Mouse (Mus musculus) limb, embryonic 12.5 days (tissue): ENCODE measurements around the gene Trp73. TPM values are rescaled to one million over a fixed set of nuclear protein-coding genes. Genes with fewer than 3 reads are reported as not detected.

Source experiments
- ATAC-seq: fragments of 200-750 bp; cut with Nextera tagmentation; 2 replicates; pipeline ENCODE4 v1.8.0; 2017; ENCODE audit warnings: low read depth, moderate TSS enrichment; ENCODE audit not compliant: insufficient number of reproducible peaks, insufficient read depth, low FRiP score, low TSS enrichment
- H3K27ac ChIP-seq: fragments of 300-500 bp; sonication (generic); 2 replicates; pipeline ENCODE4 v1.5.1; 2016; ENCODE audit warnings: mild to moderate bottlenecking, moderate library complexity
- H3K27me3 ChIP-seq: fragments of 300-500 bp; sonication (generic); 2 replicates; pipeline ENCODE4 v1.6.1; 2016; ENCODE audit warnings: mild to moderate bottlenecking, moderate library complexity
- H3K36me3 ChIP-seq: fragments of 300-500 bp; sonication (generic); 2 replicates; pipeline ENCODE4 v1.6.1; 2016; ENCODE audit warnings: mild to moderate bottlenecking, moderate library complexity
- H3K4me1 ChIP-seq: fragments of 300-500 bp; sonication (generic); replicated peaks from 2 replicates; pipeline ENCODE4 v1.6.1; 2016
- H3K4me2 ChIP-seq: fragments of 300-500 bp; sonication (generic); 2 replicates; pipeline ENCODE4 v1.6.1; 2016; ENCODE audit warnings: mild to moderate bottlenecking, moderate library complexity
- H3K4me3 ChIP-seq: fragments of 300-500 bp; sonication (generic); replicated peaks from 2 replicates; pipeline ENCODE4 v1.5.1; 2016; ENCODE audit warnings: mild to moderate bottlenecking
- H3K9ac ChIP-seq: fragments of 300-500 bp; sonication (generic); replicated peaks from 2 replicates; pipeline ENCODE4 v1.6.1; 2016; ENCODE audit warnings: mild to moderate bottlenecking, moderate library complexity
- H3K9me3 ChIP-seq: fragments of 300-500 bp; sonication (generic); 2 replicates; pipeline ENCODE4 v1.6.1; 2016; ENCODE audit warnings: mild to moderate bottlenecking, moderate library complexity
- WGBS: fragments of 180-500 bp; shearing (Covaris S2); methylation state at CpG from one replicate; pipeline ENCODE4 v1.1.7; 2016; 5-methylcytosine and 5-hydroxymethylcytosine counted together
- polyA plus RNA-seq: library from polyadenylated mRNA; unstranded; fragments of >200 nt; fragmentation: Nextera tagmentation; extraction: Ambion mirVana; gene quantifications from 2 replicates; pipeline ENCODE4 v1.2.1, GENCODE M21; 2016

The Trp73 gene
- polyA plus RNA-seq, 1 experiment from 2014 or later = 1.2 TPM

- no peak for ATAC-seq
- Histone ChIP-seq H3K27ac (no peak overlapping the region), H3K9ac (no peak overlapping the region), H3K36me3 (no peaks in the 10 kb centered on the region), H3K9me3 (no peaks in the 10 kb centered on the region), H3K4me3 (no peak overlapping the region), H3K4me1 (no peaks in the 10 kb centered on the region), H3K4me2 (no peak overlapping the region), H3K27me3 (peaks cover 42% of the 10 kb centered on the region)
- WGBS = 75% methylated on average over 6 of the region's 6 CpGs
These were observed 16.5 kb downstream of the Trp73 start for GRCm38 (mm10) chr4:154123553-154123952.

GRCm38 (mm10) chr4:154122374-154122773 is 17.6 kb downstream of the Trp73 start:
- Histone ChIP-seq H3K4me1 (no peaks in the 10 kb centered on the region), H3K4me2 (no peak overlapping the region), H3K9ac (no peak overlapping the region), H3K36me3 (no peaks in the 10 kb centered on the region), H3K9me3 (no peaks in the 10 kb centered on the region), H3K27me3 (peaks cover 32% of the 10 kb centered on the region), H3K4me3 (no peak overlapping the region), H3K27ac (no peak overlapping the region)
- no peak for ATAC-seq
- WGBS = 67% methylated on average over 7 of the region's 7 CpGs

GRCm38 (mm10) chr4:154121800-154122199 is 18.2 kb downstream of the Trp73 start:
- no peaks in the 10 kb centered on the region for H3K9me3 ChIP-seq
- 79% methylated on average over 11 of the region's 11 CpGs for WGBS
- H3K4me1 ChIP-seq = no peaks in the 10 kb centered on the region
- H3K27ac ChIP-seq = no peak overlapping the region
- no peak overlapping the region for H3K4me3 ChIP-seq
- H3K4me2 ChIP-seq = no peak overlapping the region
- H3K9ac ChIP-seq = no peak overlapping the region
- no peak for ATAC-seq
- no peaks in the 10 kb centered on the region for H3K36me3 ChIP-seq
- H3K27me3 ChIP-seq = peaks cover 29% of the 10 kb centered on the region

- Histone ChIP-seq H3K9ac (no peak overlapping the region), H3K4me3 (no peak overlapping the region), H3K27me3 (peaks cover 22% of the 10 kb centered on the region), H3K4me1 (no peaks in the 10 kb centered on the region), H3K9me3 (no peaks in the 10 kb centered on the region), H3K4me2 (no peak overlapping the region), H3K36me3 (no peaks in the 10 kb centered on the region), H3K27ac (no peak overlapping the region)
- ATAC-seq = no peak
- 81% methylated on average over 9 of the region's 9 CpGs for WGBS
These were observed 20.8 kb downstream of the Trp73 start for GRCm38 (mm10) chr4:154119208-154119607.

- Histone ChIP-seq H3K4me1 (no peaks in the 10 kb centered on the region), H3K4me3 (no peak overlapping the region), H3K4me2 (no peak overlapping the region), H3K27me3 (peaks cover 20% of the 10 kb centered on the region), H3K36me3 (no peaks in the 10 kb centered on the region), H3K9me3 (no peaks in the 10 kb centered on the region), H3K9ac (no peak overlapping the region), H3K27ac (no peak overlapping the region)
- 79% methylated on average over 9 of the region's 9 CpGs for WGBS
- ATAC-seq = no peak
These were observed 21.2 kb downstream of the Trp73 start for GRCm38 (mm10) chr4:154118782-154119181.

- no peak overlapping the region for H3K27ac ChIP-seq
- no peak overlapping the region for H3K9ac ChIP-seq
- H3K9me3 ChIP-seq = no peaks in the 10 kb centered on the region
- H3K27me3 ChIP-seq = peaks cover 6% of the 10 kb centered on the region; the same call in 1 of the 2 replicates
- no peak for ATAC-seq
- H3K36me3 ChIP-seq = no peaks in the 10 kb centered on the region
- 50% methylated on average over 7 of the region's 7 CpGs for WGBS
- H3K4me2 ChIP-seq = no peak overlapping the region
- H3K4me1 ChIP-seq = no peaks in the 10 kb centered on the region
- no peak overlapping the region for H3K4me3 ChIP-seq
These were observed 23.6 kb downstream of the Trp73 start for GRCm38 (mm10) chr4:154116421-154116820.

GRCm38 (mm10) chr4:154109850-154110243 is 30.2 kb downstream of the Trp73 start:
- WGBS = 76% methylated on average over 11 of the region's 11 CpGs
- no peaks in the 10 kb centered on the region for H3K9me3 ChIP-seq
- H3K4me2 ChIP-seq = no peak overlapping the region
- no peak overlapping the region for H3K9ac ChIP-seq
- no peaks in the 10 kb centered on the region for H3K36me3 ChIP-seq
- peaks cover 47% of the 10 kb centered on the region for H3K27me3 ChIP-seq
- no peak for ATAC-seq
- no peak overlapping the region for H3K4me3 ChIP-seq
- no peak overlapping the region for H3K27ac ChIP-seq
- 0 out of 2 replicates have a peak, but pooled peaks cover 4% of the 10 kb centered on the region for H3K4me1 ChIP-seq

GRCm38 (mm10) chr4:154109216-154109849 is 30.7 kb downstream of the Trp73 start:
- Histone ChIP-seq H3K4me2 (no peak overlapping the region), H3K4me1 (0 out of 2 replicates have a peak, but pooled peaks cover 4% of the 10 kb centered on the region), H3K9ac (no peak overlapping the region), H3K27me3 (peaks cover 52% of the 10 kb centered on the region), H3K36me3 (no peaks in the 10 kb centered on the region), H3K9me3 (no peaks in the 10 kb centered on the region), H3K4me3 (no peak overlapping the region), H3K27ac (no peak overlapping the region)
- no peak for ATAC-seq
- WGBS = 53% methylated on average over 18 of the region's 18 CpGs

GRCm38 (mm10) chr4:154106497-154107061 is 33.4 kb downstream of the Trp73 start:
- H3K27ac ChIP-seq = no peak overlapping the region
- H3K4me1 ChIP-seq = 0 out of 2 replicates have a peak, but pooled peaks cover 4% of the 10 kb centered on the region
- H3K4me3 ChIP-seq = no peak overlapping the region
- H3K36me3 ChIP-seq = no peaks in the 10 kb centered on the region
- 74% methylated on average over 13 of the region's 13 CpGs for WGBS
- ATAC-seq = no peak
- no peaks in the 10 kb centered on the region for H3K9me3 ChIP-seq
- H3K27me3 ChIP-seq = peaks cover 74% of the 10 kb centered on the region
- no peak overlapping the region for H3K9ac ChIP-seq
- no peak overlapping the region for H3K4me2 ChIP-seq

GRCm38 (mm10) chr4:154105381-154106001 is 34.5 kb downstream of the Trp73 start:
- no peak for ATAC-seq
- no peak overlapping the region for H3K27ac ChIP-seq
- H3K36me3 ChIP-seq = no peaks in the 10 kb centered on the region
- no peaks in the 10 kb centered on the region for H3K9me3 ChIP-seq
- H3K9ac ChIP-seq = no peak overlapping the region
- WGBS = 28% methylated on average over 20 of the region's 20 CpGs
- H3K4me3 ChIP-seq = no peak overlapping the region
- 0 out of 2 replicates have a peak, but pooled peaks cover 4% of the 10 kb centered on the region for H3K4me1 ChIP-seq
- peaks cover 70% of the 10 kb centered on the region for H3K27me3 ChIP-seq
- peak overlapping the region; percentile 49 for H3K4me2 ChIP-seq

- no peak for ATAC-seq
- 90% methylated on average over 10 of the region's 10 CpGs for WGBS
- peaks cover 69% of the 10 kb centered on the region for H3K27me3 ChIP-seq
- 0 out of 2 replicates have a peak, but pooled peaks cover 4% of the 10 kb centered on the region for H3K4me1 ChIP-seq
- H3K4me2 ChIP-seq = no peak overlapping the region
- H3K9me3 ChIP-seq = no peaks in the 10 kb centered on the region
- no peak overlapping the region for H3K27ac ChIP-seq
- H3K9ac ChIP-seq = no peak overlapping the region
- H3K36me3 ChIP-seq = no peaks in the 10 kb centered on the region
- no peak overlapping the region for H3K4me3 ChIP-seq
These were observed 36.1 kb downstream of the Trp73 start for GRCm38 (mm10) chr4:154103912-154104311.
